Mouse (Mus musculus) cerebellum, adult 8-10 months (tissue): ENCODE measurements around the gene Pqlc2.
A peak's percentile ranks its signal among the peaks of the same experiment; 100 is the strongest.

ENCODE experiments used
- DNase-seq: peaks from one replicate; pipeline ENCODE4 v3.0.0; 2022

The Pqlc2 gene

GRCm38 (mm10) chr4:139259302-139259871, 51.1 kb downstream of the Pqlc2 start:
- DNase-seq, result no peak

- no peak for DNase-seq
Observed at GRCm38 (mm10) chr4:139258621-139259301, 51.7 kb downstream of the Pqlc2 start.

GRCm38 (mm10) chr4:139256708-139257107, 53.8 kb downstream of the Pqlc2 start:
- DNase-seq, result no peak

- no peak for DNase-seq
Observed at GRCm38 (mm10) chr4:139256146-139256545, 54.4 kb downstream of the Pqlc2 start.

GRCm38 (mm10) chr4:139253206-139253605, 57.3 kb downstream of the Pqlc2 start:
- DNase-seq, result no peak

DNA sequence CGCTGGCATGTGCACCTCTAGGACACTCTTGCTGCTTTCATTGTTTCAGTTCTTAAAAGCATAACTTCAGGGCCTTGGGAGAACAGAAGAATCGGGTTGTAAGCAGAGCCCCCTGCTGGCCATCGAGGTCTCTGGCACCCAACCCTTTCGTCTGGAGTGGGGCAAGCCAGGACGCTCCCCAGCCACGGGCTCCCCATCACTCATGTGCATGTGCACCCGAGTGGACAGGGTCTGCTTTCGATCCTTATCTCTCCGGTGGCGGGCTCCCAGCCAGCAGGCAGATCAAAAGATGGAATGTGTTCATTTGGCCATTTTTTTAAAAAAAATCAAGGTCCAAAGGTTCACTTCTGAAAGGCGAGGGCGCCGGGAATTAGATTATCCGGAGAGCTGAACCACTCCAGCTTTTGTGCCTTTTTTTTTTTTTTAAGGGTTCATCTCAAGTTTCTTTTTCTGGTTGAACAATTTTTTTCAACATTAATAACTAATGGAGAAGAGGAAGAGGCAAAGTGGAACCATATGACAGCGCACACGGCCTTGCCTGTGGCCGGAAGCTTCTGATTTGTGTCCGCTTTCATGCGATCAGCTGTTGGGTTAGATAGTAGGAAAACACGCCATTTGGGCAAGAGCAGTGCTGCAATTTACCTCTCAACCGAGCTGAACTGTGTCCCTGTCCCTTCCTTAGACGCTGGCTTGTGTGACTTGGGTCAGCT, 58.3 kb downstream of the Pqlc2 start:
- peak; percentile 77 for DNase-seq

DNA sequence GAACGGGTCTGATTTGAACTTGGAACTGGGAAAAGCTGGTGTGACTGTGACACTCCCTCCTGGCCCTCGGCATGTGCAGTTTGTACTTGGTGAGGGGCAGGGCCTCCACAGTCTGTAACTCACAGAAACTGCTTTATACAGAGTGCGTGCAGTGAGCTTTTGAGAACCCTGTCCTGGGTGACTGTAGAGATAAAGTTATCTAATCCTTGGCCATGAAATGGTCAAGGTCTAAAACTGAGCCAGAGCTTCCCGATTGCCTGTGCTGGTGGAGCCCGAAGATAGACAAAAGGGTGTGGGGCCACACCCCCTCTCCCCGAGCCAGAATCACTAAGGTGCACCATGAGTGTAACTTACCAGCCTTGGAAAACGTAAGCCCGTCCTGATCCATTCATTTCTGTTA, 59.6 kb downstream of the Pqlc2 start:
- DNase-seq, result no peak

DNA sequence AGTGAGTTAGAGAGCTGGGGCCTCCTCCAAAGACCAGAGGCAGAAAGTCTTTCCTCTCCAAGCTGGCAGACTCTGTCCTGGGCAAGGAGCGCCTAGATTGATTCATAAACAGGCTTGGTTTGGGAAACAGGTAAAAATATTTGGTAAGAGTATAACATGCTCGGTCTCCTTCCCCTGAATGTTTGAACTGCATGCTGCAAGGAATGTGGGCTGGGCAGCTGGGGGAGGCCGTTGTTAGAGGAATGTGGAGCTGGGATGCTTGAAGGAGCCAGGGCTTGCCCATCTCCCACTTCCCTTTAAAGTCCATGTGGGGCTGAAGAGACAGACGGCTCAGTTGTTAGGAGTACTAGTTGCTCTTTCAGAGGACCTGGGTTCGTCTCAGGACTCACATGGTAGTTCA, 60.5 kb downstream of the Pqlc2 start:
- no peak for DNase-seq

GRCm38 (mm10) chr4:139248736-139249135, 61.8 kb downstream of the Pqlc2 start:
- no peak for DNase-seq

GRCm38 (mm10) chr4:139247966-139248365, 62.5 kb downstream of the Pqlc2 start:
- no peak for DNase-seq

DNA sequence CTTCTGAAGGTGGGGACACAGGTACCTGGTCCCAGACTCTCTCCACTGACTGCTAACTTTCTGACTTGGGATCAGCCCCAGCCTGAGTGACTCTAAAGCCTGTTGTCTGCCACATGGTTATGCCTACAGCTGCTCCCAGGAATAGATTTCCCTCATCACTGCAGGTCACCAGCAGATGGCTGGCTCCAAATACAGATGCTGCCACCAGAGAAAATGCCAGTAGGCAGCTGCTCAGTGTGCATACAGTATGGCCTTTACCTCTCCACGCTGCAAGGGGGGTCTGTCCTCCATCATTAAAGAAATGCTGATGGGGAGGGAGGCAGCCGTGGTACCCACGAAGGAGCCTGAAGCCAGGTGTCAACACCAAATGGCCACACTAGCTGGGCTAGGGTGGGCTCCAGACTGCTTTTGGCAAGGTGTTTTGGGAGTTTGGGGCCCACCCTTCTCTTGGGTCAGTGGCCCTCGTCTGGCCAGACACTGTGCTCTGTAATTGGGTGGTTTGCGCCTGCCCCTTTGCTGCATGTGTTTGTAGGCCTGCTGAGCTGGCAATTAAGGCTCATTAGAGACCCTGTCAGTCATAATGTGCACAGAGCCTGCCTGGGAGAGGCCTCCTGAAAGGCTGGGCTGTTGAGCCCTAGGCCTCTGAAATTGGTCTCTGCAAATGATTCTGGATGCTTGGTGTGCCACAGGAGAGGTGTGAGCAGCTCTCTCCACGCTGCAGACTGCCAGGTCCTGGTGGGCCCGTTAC, 64.2 kb downstream of the Pqlc2 start:
- no peak for DNase-seq

- no peak for DNase-seq
Observed at GRCm38 (mm10) chr4:139245534-139245933, 65.0 kb downstream of the Pqlc2 start.

- no peak for DNase-seq
Observed at GRCm38 (mm10) chr4:139244766-139245165, 65.7 kb downstream of the Pqlc2 start.

DNA sequence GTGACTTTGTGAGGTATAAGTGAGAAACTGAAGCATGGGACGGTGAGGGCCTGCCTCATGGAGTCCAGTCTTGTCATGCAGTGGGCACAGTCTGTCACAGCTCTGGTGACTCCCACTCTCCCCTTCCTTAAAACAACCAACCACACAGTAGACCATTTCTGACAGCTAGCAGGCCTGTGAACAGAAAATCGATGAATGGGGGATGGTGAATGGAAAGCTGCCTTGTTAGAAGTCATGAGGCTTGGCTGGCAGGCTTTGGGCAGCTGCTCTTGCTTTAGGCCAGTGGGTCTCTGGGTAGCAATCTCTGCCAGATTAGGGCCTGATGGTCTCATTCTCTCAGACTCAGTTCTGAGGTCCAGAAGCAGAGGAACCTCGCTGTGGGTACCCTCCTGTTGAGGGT, 66.3 kb downstream of the Pqlc2 start:
- DNase-seq, result no peak
